Mouse (Mus musculus): ENCODE measurements around the gene Atp5d. TPM values are rescaled to one million over a fixed set of nuclear protein-coding genes. Genes with fewer than 3 reads are reported as not detected.

Gene Atp5d
- total and polyA plus RNA-seq, 3 experiments = 1,015 to 1,938 (median 1,150) TPM

DNA sequence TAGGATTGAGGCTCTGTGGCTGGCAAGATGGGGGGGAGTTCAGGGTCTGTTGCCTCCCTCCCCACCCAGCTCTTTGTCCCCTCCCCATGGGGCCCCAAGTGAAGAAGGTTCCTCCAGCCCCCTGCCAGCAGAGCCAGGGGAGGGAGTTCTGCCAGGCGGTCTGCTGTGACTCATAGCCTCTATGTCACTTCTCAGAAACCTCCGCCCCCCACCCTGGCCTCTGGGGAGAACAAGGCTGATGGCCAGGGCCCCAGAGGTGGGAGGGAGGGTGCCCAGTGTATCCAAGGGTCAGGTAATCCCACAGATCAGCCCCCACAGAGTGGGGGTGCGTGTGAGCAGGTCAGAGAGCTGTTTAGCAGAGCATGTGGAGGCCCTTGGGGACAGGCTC, 14.4 kb downstream of the Atp5d start:
- H3K36me3 ChIP-seq (ENCODE audit: control insufficient read depth, insufficient read depth, low read length) = peaks cover 32% of the 10 kb centered on the region
- H3K4me1 ChIP-seq (ENCODE audit: control insufficient read depth, insufficient read depth, low read length) = peaks cover 17% of the 10 kb centered on the region
- peak overlapping the region; percentile 93 for H3K27ac ChIP-seq
- peak; percentile 67 to 69 for DNase-seq
- WGBS = 16% methylated on average over 3 of the region's 3 CpGs
- intact Hi-C loops (cut with DNase I) = no loop called here
- peak overlapping the region; percentile 82 for H3K9ac ChIP-seq (ENCODE audit: low read depth, low read length)
- peak overlapping the region; percentile 66; the same call in 1 of the 2 replicates for H3K4me3 ChIP-seq
- no peaks in the 10 kb centered on the region for H3K27me3 ChIP-seq (ENCODE audit: control insufficient read depth, insufficient read depth, low read length)
- TF ChIP-seq CTCF (IDR thresholded peaks at IDR 0.05) (no peak), EP300 (IDR thresholded peaks at IDR 0.05; ENCODE audit: insufficient read depth, low read depth, low read length) (no peak), POLR2A (IDR thresholded peaks at IDR 0.05; ENCODE audit: insufficient read depth, low read depth, low read length) (no peak)
- peaks cover 2% of the 10 kb centered on the region; the same call in 1 of the 2 replicates for H3K79me2 ChIP-seq (replicated peaks; ENCODE audit: control insufficient read depth, insufficient read depth, low read length)

- Histone ChIP-seq H3K4me1 (ENCODE audit: control insufficient read depth, insufficient read depth, low read length) (peaks cover 20% of the 10 kb centered on the region), H3K36me3 (ENCODE audit: control insufficient read depth, insufficient read depth, low read length) (peaks cover 34% of the 10 kb centered on the region), H3K27me3 (ENCODE audit: control insufficient read depth, insufficient read depth, low read length) (no peaks in the 10 kb centered on the region), H3K79me2 (replicated peaks; ENCODE audit: control insufficient read depth, insufficient read depth, low read length) (peaks cover 2% of the 10 kb centered on the region; the same call in 1 of the 2 replicates), H3K27ac (peak overlapping the region; percentile 93), H3K4me3 (no peak overlapping the region), H3K9ac (ENCODE audit: low read depth, low read length) (no peak overlapping the region)
- intact Hi-C loops (cut with DNase I) = no loop called here
- 82% methylated on average over 19 of the region's 19 CpGs for WGBS
- DNase-seq = no peak
- no peak for TF ChIP-seq POLR2A (IDR thresholded peaks at IDR 0.05; ENCODE audit: insufficient read depth, low read depth, low read length)
Measured at GRCm38 (mm10) chr10:80153713-80154112, 15.3 kb downstream of the Atp5d start.

- Histone ChIP-seq H3K79me2 (replicated peaks; ENCODE audit: control insufficient read depth, insufficient read depth, low read length) (peaks cover 2% of the 10 kb centered on the region; the same call in 1 of the 2 replicates), H3K4me1 (ENCODE audit: control insufficient read depth, insufficient read depth, low read length) (peaks cover 26% of the 10 kb centered on the region), H3K36me3 (ENCODE audit: control insufficient read depth, insufficient read depth, low read length) (peaks cover 34% of the 10 kb centered on the region), H3K27ac (no peak overlapping the region; the same call in 1 of the 2 replicates), H3K4me3 (no peak overlapping the region), H3K9ac (ENCODE audit: low read depth, low read length) (no peak overlapping the region), H3K27me3 (ENCODE audit: control insufficient read depth, insufficient read depth, low read length) (no peaks in the 10 kb centered on the region)
- 78% methylated on average over 7 of the region's 7 CpGs for WGBS
- intact Hi-C loops (cut with DNase I) = no loop called here
- DNase-seq = no peak
- no peak for TF ChIP-seq EP300 (IDR thresholded peaks at IDR 0.05; ENCODE audit: insufficient read depth, low read depth, low read length)
- TF ChIP-seq POLR2A (IDR thresholded peaks at IDR 0.05; ENCODE audit: insufficient read depth, low read depth, low read length) = no peak
- TF ChIP-seq CTCF (IDR thresholded peaks at IDR 0.05) = no peak
Measured at GRCm38 (mm10) chr10:80154384-80154783, 16.0 kb downstream of the Atp5d start.

DNA sequence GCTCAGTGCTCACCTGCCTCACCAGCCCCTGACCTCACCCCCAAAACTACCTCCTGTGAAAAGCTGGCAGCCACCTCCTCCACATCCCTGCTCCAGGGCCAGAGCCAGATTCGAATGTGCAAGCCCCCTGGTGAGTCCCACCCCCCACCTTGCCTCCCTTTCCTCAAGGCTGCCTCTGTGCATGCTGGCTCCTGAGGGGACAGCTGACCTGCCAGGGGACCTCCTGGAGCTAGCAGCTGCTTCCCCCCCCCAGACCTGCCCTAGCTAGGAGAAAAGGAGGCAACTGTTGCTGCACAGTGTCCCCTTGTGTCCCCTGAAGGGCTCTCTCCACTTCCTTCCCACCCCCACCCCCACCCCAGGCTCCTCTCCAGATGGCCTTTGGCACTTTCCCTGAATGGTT, 16.8 kb downstream of the Atp5d start:
- Histone ChIP-seq H3K79me2 (replicated peaks; ENCODE audit: control insufficient read depth, insufficient read depth, low read length) (peaks cover 2% of the 10 kb centered on the region; the same call in 1 of the 2 replicates), H3K4me3 (no peak overlapping the region), H3K4me1 (ENCODE audit: control insufficient read depth, insufficient read depth, low read length) (peaks cover 29% of the 10 kb centered on the region), H3K27ac (peak overlapping the region; percentile 95; the same call in 1 of the 2 replicates), H3K9ac (ENCODE audit: low read depth, low read length) (peak overlapping the region; percentile 15; the same call in 1 of the 2 replicates), H3K36me3 (ENCODE audit: control insufficient read depth, insufficient read depth, low read length) (peaks cover 34% of the 10 kb centered on the region), H3K27me3 (ENCODE audit: control insufficient read depth, insufficient read depth, low read length) (no peaks in the 10 kb centered on the region)
- no peak for TF ChIP-seq CTCF (IDR thresholded peaks at IDR 0.05)
- TF ChIP-seq POLR2A (IDR thresholded peaks at IDR 0.05; ENCODE audit: insufficient read depth, low read depth, low read length) = no peak
- no peak for TF ChIP-seq EP300 (IDR thresholded peaks at IDR 0.05; ENCODE audit: insufficient read depth, low read depth, low read length)
- DNase-seq = no peak
- intact Hi-C loops (cut with DNase I) = no loop called here
- WGBS = 33% methylated on average over 1 of the region's 1 CpGs

DNA sequence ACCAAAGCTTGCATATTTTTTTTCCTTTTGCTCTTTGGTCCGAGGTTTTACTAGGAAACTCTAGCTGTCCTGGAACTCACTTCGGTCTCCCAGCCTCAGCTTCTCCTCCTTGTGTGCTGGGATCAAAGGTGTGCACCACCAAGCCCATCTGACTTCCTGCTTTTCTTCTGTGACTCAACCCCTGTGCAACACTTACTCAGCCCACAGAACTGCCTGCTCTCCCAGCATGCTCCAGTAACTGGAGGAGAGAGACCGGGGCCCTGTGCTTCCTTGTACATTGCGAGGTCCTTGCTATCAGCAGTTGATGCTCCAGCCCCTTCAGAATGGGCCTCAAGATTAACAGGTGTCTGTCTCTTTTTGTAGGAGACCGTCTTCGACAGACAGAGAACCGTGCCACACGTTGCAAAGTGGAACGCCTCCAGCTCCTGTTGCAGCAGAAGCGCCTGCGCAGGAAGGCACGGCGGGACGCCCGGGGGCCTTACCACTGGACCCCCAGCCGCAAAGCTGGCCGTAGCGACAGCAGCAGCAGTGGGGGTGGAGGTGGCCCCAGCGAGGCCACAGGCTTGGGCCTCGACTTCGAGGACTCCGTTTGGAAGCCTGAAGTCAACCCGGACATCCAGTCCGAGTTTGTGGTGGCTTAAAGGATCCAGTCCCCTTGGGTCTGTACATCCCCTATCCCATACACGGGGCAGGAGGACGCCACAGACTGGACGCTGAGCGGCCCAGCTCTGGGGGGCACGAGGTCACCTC, 17.7 kb downstream of the Atp5d start:
- no peaks in the 10 kb centered on the region for H3K27me3 ChIP-seq (ENCODE audit: control insufficient read depth, insufficient read depth, low read length)
- 54% methylated on average over 29 of the region's 29 CpGs for WGBS
- TF ChIP-seq CTCF (IDR thresholded peaks at IDR 0.05) (no peak), POLR2A (IDR thresholded peaks at IDR 0.05; ENCODE audit: insufficient read depth, low read depth, low read length) (no peak), EP300 (IDR thresholded peaks at IDR 0.05; ENCODE audit: insufficient read depth, low read depth, low read length) (no peak)
- peaks cover 35% of the 10 kb centered on the region for H3K4me1 ChIP-seq (ENCODE audit: control insufficient read depth, insufficient read depth, low read length)
- DNase-seq = peak; percentile 42 to 58
- H3K9ac ChIP-seq (ENCODE audit: low read depth, low read length) = 0 out of 2 replicates have a peak overlapping the region, but pooled peaks have one; percentile 10
- intact Hi-C loops (cut with DNase I) = no loop called here
- peak overlapping the region; percentile 37 for H3K4me3 ChIP-seq
- H3K27ac ChIP-seq = peak overlapping the region; percentile 95
- H3K36me3 ChIP-seq (ENCODE audit: control insufficient read depth, insufficient read depth, low read length) = peaks cover 34% of the 10 kb centered on the region
- peaks cover under 1% of the 10 kb centered on the region; the same call in 1 of the 2 replicates for H3K79me2 ChIP-seq (replicated peaks; ENCODE audit: control insufficient read depth, insufficient read depth, low read length)

DNA sequence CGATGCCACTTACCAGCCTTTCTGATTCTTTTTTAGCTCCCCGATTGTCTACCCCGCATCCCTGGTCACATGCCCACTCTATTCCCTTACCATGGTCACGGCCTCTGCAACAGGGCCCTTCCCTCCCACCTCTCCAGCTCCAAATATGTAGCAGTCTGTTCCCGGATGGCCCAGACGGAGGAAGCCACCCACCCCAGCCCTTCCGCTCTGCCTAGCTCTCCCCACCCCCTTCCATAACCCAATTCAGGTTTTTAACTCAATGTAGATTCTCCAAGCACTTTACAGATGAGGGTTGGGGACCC, 18.3 kb downstream of the Atp5d start:
- peak; percentile 64 to 67 for DNase-seq
- intact Hi-C loops (cut with DNase I) = no loop called here
- peaks cover 34% of the 10 kb centered on the region for H3K36me3 ChIP-seq (ENCODE audit: control insufficient read depth, insufficient read depth, low read length)
- peak overlapping the region; percentile 95 for H3K27ac ChIP-seq
- peaks cover 38% of the 10 kb centered on the region for H3K4me1 ChIP-seq (ENCODE audit: control insufficient read depth, insufficient read depth, low read length)
- no peaks in the 10 kb centered on the region for H3K79me2 ChIP-seq (replicated peaks; ENCODE audit: control insufficient read depth, insufficient read depth, low read length)
- no peaks in the 10 kb centered on the region for H3K27me3 ChIP-seq (ENCODE audit: control insufficient read depth, insufficient read depth, low read length)
- TF ChIP-seq EP300 (IDR thresholded peaks at IDR 0.05; ENCODE audit: insufficient read depth, low read depth, low read length) (0 out of 2 replicates have a peak, but pooled peaks have one; percentile 40), CTCF (IDR thresholded peaks at IDR 0.05) (no peak)
- WGBS = 19% methylated on average over 7 of the region's 7 CpGs
- H3K4me3 ChIP-seq = peak overlapping the region; percentile 37
- 0 out of 2 replicates have a peak overlapping the region, but pooled peaks have one; percentile 10 for H3K9ac ChIP-seq (ENCODE audit: low read depth, low read length)
